Mouse (Mus musculus) adrenal gland, adult 2 months (tissue): Measurements from ENCODE around the gene Klk6. TPM values are rescaled to one million over a fixed set of nuclear protein-coding genes. Genes with fewer than 3 reads are reported as not detected.
A peak's percentile ranks its signal among the peaks of the same experiment; 100 is the strongest.

ENCODE experiments used
- DNase-seq: peaks from one replicate; pipeline ENCODE4 v3.0.0; 2021
- long read RNA-seq: library from polyadenylated mRNA; stranded (forward); transcript quantifications from one replicate; pipeline ENCODE4 v2.0.0, GENCODE M21; 2021
- polyA plus RNA-seq: library from polyadenylated mRNA; depleted of rRNA; stranded (reverse); fragments of >200 nt; gene quantifications from 2 replicates; pipeline ENCODE4 v1.2.3, GENCODE M21; 2012; rRNA removed
- total RNA-seq, 2 experiments: library from RNA; stranded (reverse); gene quantifications; 2 replicates each; pipeline ENCODE4 v1.2.3; 2021

Gene Klk6
- total RNA-seq (not detected), polyA plus RNA-seq (not detected in 2 replicates)
- long read RNA-seq: 0 reads

DNA sequence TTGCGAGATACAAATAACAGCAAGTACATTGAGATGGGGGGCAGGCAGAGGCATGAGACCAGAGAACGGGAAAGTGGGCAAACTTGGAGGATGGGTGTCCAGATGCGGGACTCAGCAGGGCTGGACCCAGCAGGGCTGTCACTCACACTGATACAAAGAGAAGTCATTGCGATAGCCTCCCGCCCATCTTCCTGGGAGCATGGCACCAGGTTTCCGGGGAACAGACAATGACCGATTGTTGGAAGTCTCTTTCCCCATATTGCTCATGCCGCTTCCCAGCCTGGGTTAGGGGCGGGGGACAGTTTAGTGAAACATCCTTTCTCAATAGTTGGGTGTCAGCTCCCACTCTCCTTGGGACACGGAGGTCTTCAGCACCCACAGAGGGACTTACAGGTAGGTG is at the start of gene Klk6:
Gene Klk6 (plus strand): TSS at position 301 of the 400 bp plus-strand sequence.
- DNase-seq: no peak

DNA sequence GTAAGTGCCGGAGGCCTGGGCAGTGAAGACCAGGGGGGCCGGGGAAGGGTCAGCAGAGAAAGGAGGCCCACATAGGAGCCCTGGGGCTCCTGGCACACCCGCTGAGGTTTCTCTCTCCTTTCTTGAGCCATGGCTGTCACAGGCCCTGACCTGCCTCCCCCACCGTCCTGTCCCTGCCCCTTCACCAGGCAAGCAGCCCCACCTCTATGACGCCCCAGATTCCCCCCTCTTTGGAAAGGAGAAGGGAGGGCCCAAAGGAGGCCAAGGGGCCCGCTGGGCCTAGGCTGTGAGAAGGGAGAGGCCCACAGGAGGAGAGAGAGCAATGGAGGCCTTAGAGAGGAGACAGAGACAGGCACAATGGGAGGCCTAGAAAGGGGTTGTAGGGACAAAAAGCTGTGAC is 49.5 kb upstream of the Klk6 start:
- DNase-seq: no peak

- DNase-seq: no peak
Observed at GRCm38 (mm10) chr7:43775311-43776057, 48.8 kb upstream of the Klk6 start.

DNA sequence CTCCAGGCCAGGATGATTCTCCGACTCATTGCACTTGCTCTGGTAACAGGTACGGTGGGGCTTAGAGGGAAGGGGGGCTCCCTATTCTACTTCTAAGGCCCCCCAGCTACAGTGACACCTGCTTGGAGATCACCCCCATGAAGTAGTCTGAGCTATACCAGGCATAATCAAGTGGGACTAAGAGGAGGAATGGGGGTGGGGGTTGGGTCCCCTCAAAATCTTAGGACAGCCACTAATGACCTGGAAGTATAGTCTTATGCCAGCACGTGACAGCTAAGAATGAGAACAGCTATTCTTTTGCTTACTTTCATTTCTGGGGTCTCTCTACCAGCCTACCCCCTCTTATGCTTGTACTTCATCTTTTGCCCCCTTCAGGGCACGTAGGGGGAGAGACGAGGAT is 47.8 kb upstream of the Klk6 start:
- no peak for DNase-seq

DNA sequence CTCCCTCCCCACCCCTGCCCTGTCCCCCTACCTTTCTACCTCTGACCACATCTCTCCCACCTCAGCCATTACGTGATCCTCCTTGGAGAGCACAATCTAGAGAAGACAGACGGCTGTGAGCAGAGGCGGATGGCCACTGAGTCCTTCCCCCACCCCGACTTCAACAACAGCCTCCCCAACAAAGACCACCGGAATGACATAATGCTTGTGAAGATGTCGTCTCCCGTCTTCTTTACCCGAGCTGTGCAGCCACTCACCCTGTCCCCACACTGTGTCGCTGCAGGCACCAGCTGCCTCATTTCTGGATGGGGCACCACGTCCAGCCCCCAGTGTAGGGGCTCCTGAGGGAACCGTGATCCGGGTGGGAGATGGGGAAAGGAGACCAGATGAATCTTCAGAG is 46.9 kb upstream of the Klk6 start:
- DNase-seq: no peak

DNA sequence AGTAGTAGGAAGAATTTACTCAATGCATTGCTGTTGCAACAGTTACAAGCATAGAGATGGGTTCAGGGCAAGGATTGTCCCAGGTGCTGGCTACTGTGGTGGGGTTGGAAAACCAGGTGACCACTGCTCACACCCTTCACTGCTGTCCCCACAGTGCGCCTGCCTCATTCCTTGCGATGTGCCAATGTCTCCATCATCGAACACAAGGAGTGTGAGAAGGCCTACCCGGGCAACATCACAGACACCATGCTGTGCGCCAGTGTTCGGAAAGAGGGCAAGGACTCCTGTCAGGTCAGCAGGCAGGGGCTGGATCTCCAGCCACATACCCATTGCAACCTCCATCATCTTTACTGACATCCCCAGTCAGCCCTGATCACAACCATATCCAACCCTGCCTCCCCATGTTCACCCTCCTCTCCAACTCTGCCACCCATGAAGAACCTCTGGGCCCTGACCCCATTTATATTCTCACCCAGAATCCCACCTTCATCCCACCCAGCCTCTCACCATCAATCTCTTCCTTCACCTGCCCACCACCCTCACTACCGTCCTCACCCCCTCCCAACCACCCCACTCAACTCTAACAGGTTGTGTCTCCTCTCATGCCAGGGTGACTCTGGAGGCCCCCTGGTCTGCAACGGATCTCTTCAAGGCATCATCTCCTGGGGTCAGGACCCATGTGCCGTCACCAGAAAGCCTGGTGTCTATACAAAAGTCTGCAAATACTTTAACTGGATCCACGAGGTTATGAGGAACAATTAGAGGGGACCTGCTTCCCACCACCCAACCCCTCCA is 45.9 kb upstream of the Klk6 start:
- DNase-seq: no peak

DNA sequence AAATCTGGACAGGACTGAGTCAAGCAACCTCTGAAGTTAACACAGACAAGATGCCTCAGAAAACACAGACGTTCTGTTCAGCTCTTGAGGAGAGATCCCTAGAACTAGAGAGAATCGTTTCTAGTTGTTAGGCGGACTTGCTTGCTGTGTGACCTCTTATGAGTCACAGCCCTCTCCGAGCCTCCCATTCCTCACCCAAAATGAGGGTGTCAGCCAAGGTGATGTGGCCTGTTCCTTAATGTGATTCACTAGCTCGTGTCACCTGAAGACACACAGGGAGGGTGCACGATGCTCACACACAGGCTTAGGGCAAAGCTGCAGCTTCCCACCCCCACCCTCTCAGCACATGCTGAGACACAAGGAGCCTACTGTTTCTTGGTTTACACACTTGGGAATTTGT is 44.1 kb upstream of the Klk6 start:
- DNase-seq: no peak

DNA sequence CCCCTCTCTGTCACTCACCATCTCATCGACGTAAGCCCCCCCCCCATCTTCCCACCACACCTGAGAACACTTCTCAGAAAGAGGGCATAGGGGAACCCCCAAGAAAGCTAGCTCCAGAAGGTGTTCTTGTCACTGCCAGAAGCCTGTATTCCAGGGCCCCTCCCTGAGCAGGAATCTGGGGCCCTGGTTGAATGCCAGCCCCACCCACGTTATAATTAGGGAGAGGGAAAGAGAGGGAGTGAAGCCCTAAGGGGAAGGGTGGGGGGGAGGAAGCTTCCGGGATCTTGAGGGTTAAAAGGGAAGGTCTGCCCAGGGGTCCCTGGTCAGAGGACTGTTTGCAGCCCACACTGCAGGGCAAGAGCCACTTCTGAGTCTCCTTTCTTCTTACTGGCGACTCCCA is 43.6 kb upstream of the Klk6 start, which contains the start of gene Klk10:
Gene Klk10 (plus strand): TSS at position 290 of the 400 bp plus-strand sequence.
- no peak for DNase-seq

DNA sequence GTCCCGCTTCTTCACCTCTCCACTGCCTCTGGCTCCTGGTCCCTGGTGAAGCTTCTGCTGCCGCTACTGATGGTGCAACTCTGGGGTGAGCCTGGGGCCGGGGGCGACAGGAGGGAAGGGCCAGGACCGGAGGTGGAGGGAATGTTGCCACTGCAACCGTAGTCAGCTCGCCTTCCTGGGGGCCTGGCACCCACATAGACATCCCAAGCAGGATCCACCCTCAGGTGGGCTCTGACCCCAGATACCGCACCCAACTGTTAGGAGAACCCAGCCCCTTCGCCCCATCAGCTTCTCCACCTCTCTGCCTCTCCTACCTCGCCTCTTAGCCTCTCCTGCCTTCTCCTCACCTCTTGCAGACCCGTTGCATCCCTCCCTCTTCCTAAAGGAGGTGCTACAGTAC is 42.8 kb upstream of the Klk6 start:
- no peak for DNase-seq

DNA sequence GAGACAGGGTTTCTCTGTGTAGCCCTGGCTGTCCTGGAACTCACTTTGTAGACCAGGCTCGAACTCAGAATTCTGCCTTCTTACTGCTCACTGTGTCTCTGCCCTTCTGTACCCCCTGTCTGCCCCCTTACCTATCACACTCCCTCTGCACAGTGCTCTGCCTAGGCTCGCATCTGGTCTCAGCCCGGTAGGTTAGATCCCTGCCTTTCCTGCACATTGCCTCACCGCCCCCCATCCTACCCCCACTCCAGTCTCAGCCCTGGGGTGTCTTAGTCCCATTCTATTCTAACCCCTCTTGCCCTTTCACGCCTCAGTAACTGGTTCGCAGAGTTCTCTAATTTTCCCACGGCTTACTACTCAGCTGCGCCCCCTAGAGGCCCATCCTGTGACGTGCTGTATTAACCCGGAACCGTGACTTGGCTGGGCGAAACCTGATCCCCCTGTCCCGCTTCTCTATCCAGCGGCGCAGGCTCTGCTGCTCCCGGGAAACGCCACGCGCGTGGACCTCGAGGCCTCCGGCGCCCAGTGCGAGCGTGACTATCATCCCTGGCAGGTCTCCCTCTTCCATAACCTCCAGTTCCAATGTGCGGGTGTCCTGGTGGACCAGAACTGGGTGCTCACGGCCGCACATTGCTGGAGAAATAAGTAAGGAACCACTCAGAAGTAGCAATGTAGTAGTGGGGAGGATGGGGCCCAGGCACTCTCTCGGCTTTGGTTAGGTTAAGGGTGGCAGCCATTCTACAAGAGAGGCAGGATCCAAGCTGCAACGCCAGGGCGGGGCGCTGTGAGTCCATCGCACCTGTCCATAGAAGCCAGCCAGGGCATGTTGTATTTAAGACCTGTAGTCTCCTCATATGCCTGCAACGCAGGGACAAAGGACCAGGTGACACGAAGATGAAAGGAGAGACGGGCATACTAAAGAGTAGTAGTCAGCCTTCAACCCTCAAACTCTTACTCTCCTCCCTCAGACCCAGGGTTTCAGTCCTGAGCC is 41.7 kb upstream of the Klk6 start:
- peak; percentile 65 for DNase-seq

GRCm38 (mm10) chr7:43785286-43785685 is 39.0 kb upstream of the Klk6 start:
- DNase-seq: peak; percentile 61

DNA sequence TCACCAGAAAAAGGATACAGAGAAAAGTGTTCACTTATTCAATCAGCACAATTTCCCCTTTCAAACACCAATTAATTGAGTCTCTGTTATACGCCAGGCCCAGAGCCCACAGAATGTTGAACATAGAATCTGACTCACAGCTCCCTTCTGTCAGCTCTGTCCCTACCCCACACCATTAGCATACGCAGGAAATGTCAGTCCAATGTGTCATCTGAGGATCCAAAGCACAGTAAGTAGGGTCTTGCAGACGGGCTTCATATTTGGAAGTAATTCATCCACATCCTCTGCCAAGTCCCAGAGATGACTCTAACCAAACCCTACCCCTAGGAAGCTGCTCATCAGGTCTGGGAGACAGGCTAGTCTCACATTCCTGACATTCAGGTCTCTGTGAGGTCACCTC is 36.2 kb upstream of the Klk6 start:
- no peak for DNase-seq

- DNase-seq: no peak
Observed at GRCm38 (mm10) chr7:43789295-43789694, 35.0 kb upstream of the Klk6 start.

DNA sequence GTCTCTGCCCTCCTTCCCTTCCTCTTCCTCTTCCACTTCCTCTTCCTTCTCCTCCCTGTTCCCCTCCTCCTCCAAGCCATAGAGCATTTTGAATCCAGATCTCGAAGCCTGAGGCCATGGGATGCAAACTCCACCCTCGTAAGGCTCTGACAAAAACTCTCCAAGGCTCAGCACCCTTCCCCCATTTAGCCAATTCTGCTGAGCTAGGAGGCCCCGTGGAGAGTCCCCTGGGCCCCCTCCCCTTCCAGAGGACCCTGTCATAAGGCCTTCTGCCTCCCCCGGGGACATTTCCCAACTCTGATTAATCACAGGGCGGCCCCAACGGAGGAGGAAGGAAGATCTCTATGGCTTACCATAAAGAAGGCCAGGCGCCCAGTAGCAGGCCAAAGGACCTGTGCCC is 32.7 kb upstream of the Klk6 start, which contains the start of gene Klk9:
Gene Klk9 (plus strand): TSS at position 301 of the 400 bp plus-strand sequence.
- no peak for DNase-seq

- no peak for DNase-seq
Observed at GRCm38 (mm10) chr7:43796355-43796754, 27.9 kb upstream of the Klk6 start.

- peak; percentile 21 for DNase-seq
Observed at GRCm38 (mm10) chr7:43797333-43797769, 26.9 kb upstream of the Klk6 start, which contains the start of gene Klk8. Gene Klk8, plus strand, starts transcription at chr7:43797577.

DNA sequence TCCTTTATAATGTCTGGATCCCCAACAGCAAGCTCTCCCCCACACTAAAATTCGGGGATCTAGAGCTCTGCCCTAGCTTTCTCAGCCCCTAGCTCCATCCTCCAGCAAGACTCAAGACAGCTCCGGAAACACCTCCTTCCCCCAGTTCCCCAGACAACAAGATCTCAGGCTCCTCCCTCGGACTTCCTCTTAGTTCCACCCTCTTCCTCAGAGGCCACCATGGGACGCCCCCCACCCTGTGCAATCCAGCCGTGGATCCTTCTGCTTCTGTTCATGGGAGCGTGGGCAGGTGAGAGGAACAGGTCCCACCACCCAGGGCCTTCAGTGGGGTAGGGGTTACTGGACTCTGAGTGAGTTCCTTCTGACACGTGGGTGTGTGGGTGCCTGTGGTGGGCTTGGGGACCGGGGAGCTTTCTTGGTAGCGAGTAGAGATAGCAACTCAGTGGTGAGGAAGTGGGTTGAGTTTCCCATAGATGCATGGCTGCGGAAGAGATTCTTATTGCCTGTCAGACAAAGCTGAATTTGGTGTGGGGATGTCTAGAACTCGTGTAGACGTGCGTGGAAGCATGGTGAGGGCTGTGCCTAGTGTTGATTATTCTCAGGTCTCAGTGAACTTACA is 26.3 kb upstream of the Klk6 start:
- DNase-seq: no peak

GRCm38 (mm10) chr7:43799876-43800275 is 24.4 kb upstream of the Klk6 start:
- no peak for DNase-seq

GRCm38 (mm10) chr7:43810994-43811393 is 13.3 kb upstream of the Klk6 start, which contains the start of gene Klk7:
Gene Klk7, plus strand, starts transcription at chr7:43811294.
- DNase-seq: no peak

- DNase-seq: no peak
Observed at GRCm38 (mm10) chr7:43815211-43815610, 9.1 kb upstream of the Klk6 start.

DNA sequence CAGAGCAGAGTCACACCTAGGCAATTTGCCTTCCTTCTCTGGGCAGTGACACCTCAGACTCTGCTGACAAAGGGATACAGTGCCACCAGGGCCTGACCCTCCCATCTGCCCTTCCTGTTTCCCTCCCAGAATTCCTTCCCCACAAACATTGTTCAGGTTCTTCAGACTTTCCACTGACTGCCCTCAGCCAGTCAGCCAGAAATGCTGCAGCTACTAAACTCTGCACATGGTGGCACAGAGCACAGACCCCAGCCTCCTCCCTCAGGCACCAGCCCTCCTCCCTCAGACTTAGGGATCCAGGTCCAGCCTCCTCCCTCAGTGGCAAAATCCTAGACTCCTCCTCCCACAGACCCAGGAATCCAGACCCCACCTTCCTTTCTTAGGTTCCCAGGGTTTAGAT is 7.6 kb upstream of the Klk6 start:
- no peak for DNase-seq
